Mouse (Mus musculus): ENCODE results near the gene Tmem104.

DNA sequence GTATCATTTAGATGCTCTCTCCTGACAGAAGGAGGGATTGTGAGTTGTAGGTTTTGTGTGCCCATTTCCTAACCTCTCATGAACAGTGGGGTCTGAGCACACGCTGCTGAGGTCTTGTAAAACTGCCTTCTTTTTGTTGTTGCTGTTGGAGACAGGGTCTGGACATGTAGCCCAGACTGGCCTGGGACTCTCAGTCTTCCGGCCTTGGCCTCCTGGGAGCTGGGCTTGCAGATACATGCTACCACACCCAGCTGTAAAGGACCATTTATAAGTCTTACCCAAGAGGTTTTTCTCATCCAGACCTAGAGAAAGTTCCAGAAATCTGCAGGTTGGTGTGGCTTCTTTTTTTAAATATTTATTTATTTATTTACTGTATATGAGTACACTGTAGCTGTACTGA, 101.0 kb downstream of the Tmem104 start:
- TF ChIP-seq CTCF (IDR thresholded peaks at IDR 0.05; ENCODE audit: low read depth, low read length) (no peak), POLR2A (IDR thresholded peaks at IDR 0.05; ENCODE audit: extremely low read depth, insufficient read depth, low read length) (no peak)

Data from liver, adult 2 months (tissue).